In genomic region chr10:53435181-53435874, GRCm38 (mm10) we compare ENCODE assay signal across 7 mouse cellular contexts. TPM values are rescaled to one million over a fixed set of nuclear protein-coding genes. Genes with fewer than 3 reads are reported as not detected.
DNase-seq lines count a peak whose midpoint lies in the region; ATAC-seq lines count a peak whose summit lies in the region.

No protein-coding gene starts in this region.

- no peak overlapping the region for H3K4me3 ChIP-seq in intestine, embryonic 16.5 days (ENCODE audit: low read length)
- no peak overlapping the region for H3K4me3 ChIP-seq in limb, embryonic 12.5 days (replicated peaks)
- no peak overlapping the region for H3K4me3 ChIP-seq in midbrain, embryonic 10.5 days

- ATAC-seq in granulocyte monocyte progenitor cell, adult 5-6 weeks (replicated peaks; ENCODE audit: poor library complexity, severe bottlenecking) = peak; percentile 41
- ATAC-seq in intestine, embryonic 16.5 days = peak; percentile 71
- peak; percentile 38; the same call in 1 of the 2 replicates for ATAC-seq in limb, embryonic 12.5 days (ENCODE audit: insufficient number of reproducible peaks, insufficient read depth, low FRiP score, low TSS enrichment, low read depth)

- no peaks in the 10 kb centered on the region for H3K27me3 ChIP-seq in intestine, embryonic 16.5 days (replicated peaks; ENCODE audit: control insufficient read depth, insufficient read depth, low read length)
- H3K27me3 ChIP-seq in limb, embryonic 12.5 days = no peaks in the 10 kb centered on the region
- no peaks in the 10 kb centered on the region for H3K27me3 ChIP-seq in midbrain, embryonic 10.5 days (ENCODE audit: low read depth, poor library complexity, severe bottlenecking)

- WGBS in intestine, embryonic 16.5 days = 43% methylated on average over 14 of the region's 14 CpGs
- WGBS in limb, embryonic 12.5 days = 36% methylated on average over 14 of the region's 14 CpGs
- WGBS in midbrain, embryonic 10.5 days = 68% methylated on average over 14 of the region's 14 CpGs

- DNase-seq in adrenal gland, postnatal 25 days = peak; percentile 55
- peak; percentile 65 for DNase-seq in embryo, embryonic 10.5 days (ENCODE audit: low spot score)
- DNase-seq in midbrain, embryonic 10.5 days (ENCODE audit: low spot score) = peak; percentile 27
- DNase-seq in spleen, adult 12 weeks (ENCODE audit: low spot score) = peak; percentile 24

- 0 out of 2 replicates have a peak overlapping the region, but pooled peaks have one; percentile 27 for H3K4me2 ChIP-seq in intestine, embryonic 16.5 days (ENCODE audit: low read depth, low read length)
- H3K4me2 ChIP-seq in limb, embryonic 12.5 days = peak overlapping the region; percentile 36

- H3K9me3 ChIP-seq in intestine, embryonic 16.5 days (ENCODE audit: control insufficient read depth, low read length) = no peaks in the 10 kb centered on the region
- H3K9me3 ChIP-seq in limb, embryonic 12.5 days = no peaks in the 10 kb centered on the region
- H3K9me3 ChIP-seq in midbrain, embryonic 10.5 days (replicated peaks) = no peaks in the 10 kb centered on the region

- H3K9ac ChIP-seq in intestine, embryonic 16.5 days (ENCODE audit: low read depth, low read length) = peak overlapping the region; percentile 30; the same call in 1 of the 2 replicates
- H3K9ac ChIP-seq in limb, embryonic 12.5 days (replicated peaks) = no peak overlapping the region

- H3K4me1 ChIP-seq in intestine, embryonic 16.5 days (ENCODE audit: control insufficient read depth, insufficient read depth, low read length) = peaks cover 6% of the 10 kb centered on the region
- H3K4me1 ChIP-seq in limb, embryonic 12.5 days (replicated peaks) = peaks cover 33% of the 10 kb centered on the region
- H3K4me1 ChIP-seq in midbrain, embryonic 10.5 days = peaks cover 17% of the 10 kb centered on the region

- H3K36me3 ChIP-seq in intestine, embryonic 16.5 days (ENCODE audit: control insufficient read depth, insufficient read depth, low read length) = no peaks in the 10 kb centered on the region
- no peaks in the 10 kb centered on the region for H3K36me3 ChIP-seq in limb, embryonic 12.5 days
- H3K36me3 ChIP-seq in midbrain, embryonic 10.5 days = no peaks in the 10 kb centered on the region

- H3K27ac ChIP-seq in intestine, embryonic 16.5 days (ENCODE audit: low read length) = peak overlapping the region; percentile 86
- peak overlapping the region; percentile 84 for H3K27ac ChIP-seq in limb, embryonic 12.5 days
- peak overlapping the region; percentile 66 for H3K27ac ChIP-seq in midbrain, embryonic 10.5 days (replicated peaks)

RNA-seq across cellular contexts. Expression of gene Cep85l, which starts 55.6 kb away (rescaled TPM):
- total RNA-seq in adrenal gland, postnatal 25 days (2021) = 12.5 and 13.8 TPM in 2 replicates
- total RNA-seq in granulocyte monocyte progenitor cell, adult 5-6 weeks (2014; fragmentation: Nextera tagmentation) = 34.6 and 35.7 TPM in 2 replicates
- 39.8 and 44.6 TPM in 2 replicates for total RNA-seq in granulocyte monocyte progenitor cell, adult 5-6 weeks (2017)
- polyA plus RNA-seq in intestine, embryonic 16.5 days (2015; fragmentation: Nextera tagmentation; extraction: Ambion mirVana) = 1.3 and 1.8 TPM in 2 replicates
- polyA plus RNA-seq in limb, embryonic 12.5 days (2016; fragmentation: Nextera tagmentation; extraction: Ambion mirVana) = 9.5 and 9.6 TPM in 2 replicates
- 2.7 and 3.9 TPM in 2 replicates for polyA plus RNA-seq in midbrain, embryonic 10.5 days (2016; fragmentation: Nextera tagmentation; extraction: Ambion mirVana)
